Mouse (Mus musculus): ENCODE results near the gene 1810049J17Rik.

- TF ChIP-seq CTCF (IDR thresholded peaks at IDR 0.05; ENCODE audit: borderline replicate concordance, insufficient read depth, low read depth, low read length) (no peak), POLR2A (IDR thresholded peaks at IDR 0.05; ENCODE audit: borderline replicate concordance, insufficient read depth, low read length) (no peak)
Observed at GRCm38 (mm10) chr15:12368850-12369249, 47.2 kb upstream of the 1810049J17Rik start.
